Mouse (Mus musculus) adrenal gland, adult 18-20 months (tissue): ENCODE data around the gene Ptbp1. TPM values are rescaled to one million over a fixed set of nuclear protein-coding genes. Genes with fewer than 3 reads are reported as not detected.
A peak's percentile ranks its signal among the peaks of the same experiment; 100 is the strongest.

Experiments used
- DNase-seq, 2 experiments: peaks; one replicate each; pipeline ENCODE4 v3.0.0; 2021 to 2022; ENCODE audit warnings: low spot score in 2 of 2
- total RNA-seq, 2 experiments: library from RNA; stranded (reverse); gene quantifications; 1 replicate in 1 of 2; 2 replicates in 1 of 2; pipeline ENCODE4 v1.2.3; 2021

The Ptbp1 gene
- total RNA-seq, 2 experiments from 2014 or later: 301 to 357 TPM

DNA sequence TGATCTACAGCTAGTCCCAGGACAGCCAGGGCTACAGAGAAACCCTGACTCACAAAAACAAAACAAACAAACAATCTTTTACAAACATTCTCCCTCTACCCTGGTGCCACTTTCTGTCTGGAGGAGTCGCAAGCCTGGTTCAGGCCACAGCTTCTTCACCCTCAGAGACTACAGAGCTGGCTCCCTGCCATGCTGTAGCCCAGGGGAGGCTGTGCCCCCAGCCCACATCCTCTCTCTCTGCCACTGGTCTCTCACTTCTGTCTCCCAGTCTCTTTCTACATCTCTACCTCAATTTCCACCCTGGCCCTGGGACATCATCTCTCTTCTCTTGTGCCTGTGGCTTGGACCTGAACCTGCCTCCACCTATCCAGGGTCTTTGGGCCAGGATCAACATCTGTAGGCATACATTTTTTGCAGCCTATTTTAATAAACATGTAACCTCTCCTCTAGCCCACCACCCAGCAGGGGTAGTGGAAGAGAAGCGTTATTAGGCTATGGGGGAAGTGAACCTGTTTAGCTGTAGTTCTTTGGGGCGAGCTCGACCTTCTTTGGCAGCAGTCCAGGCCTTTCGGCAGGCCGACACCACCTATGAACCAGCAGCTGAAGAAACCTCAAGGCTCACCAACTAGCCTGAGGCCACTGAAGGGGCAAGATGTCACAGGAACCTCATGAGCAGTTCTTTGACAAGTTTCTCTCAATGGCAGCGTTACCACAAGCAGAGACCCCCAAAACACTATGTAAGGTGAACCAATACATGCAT, 22.0 kb upstream of the Ptbp1 start:
- no peak for DNase-seq

DNA sequence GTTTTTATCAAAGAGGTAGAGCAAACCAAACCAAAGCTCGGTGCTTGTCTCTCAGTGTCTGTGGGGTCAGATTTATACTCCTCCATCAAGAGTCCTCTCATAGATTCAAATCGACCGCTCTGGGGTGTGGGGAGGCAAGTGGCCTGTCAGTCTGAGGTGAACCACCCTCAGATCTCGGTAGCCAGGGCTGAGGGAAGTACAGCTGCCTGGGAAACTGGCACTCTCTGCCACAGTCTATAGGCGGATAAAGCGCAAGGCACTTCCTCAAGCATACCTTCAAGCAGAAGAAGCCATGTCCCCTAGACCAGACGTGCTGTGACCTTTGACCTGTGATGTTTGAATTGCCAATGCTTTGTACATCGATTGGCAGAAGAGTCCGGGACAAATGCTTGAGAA, 21.4 kb upstream of the Ptbp1 start:
- no peak for DNase-seq

DNA sequence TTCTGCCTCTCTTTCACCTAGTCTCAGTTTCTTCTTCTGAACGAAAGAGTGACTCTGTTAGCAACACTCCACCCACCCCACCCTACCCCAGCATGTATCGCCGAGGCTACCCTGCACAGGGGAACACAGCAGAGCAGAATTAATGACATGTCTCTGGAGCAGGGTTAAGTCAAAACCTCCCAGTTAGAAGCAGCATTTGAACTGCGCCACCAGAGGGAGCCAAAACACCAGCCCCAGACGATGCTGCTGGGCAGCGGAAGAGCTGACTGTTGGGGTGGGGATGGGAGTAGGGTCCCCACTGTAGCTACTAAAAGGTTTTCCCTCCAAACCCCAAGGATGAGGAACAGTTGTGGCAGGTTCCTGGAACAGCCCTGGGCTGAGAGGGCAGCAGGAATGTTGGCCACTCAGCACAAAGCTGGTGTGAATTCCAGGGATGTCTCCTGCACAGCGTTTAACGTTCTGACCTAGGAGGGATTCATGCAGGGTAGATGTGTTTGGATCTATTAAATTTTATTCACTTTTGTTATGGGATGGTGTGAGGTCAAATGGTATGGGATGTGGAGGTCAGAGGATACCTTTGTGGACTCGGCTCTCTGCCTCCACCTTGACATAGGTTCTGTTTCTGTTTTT, 19.3 kb upstream of the Ptbp1 start:
- peak; percentile 82 to 85 for DNase-seq

DNA sequence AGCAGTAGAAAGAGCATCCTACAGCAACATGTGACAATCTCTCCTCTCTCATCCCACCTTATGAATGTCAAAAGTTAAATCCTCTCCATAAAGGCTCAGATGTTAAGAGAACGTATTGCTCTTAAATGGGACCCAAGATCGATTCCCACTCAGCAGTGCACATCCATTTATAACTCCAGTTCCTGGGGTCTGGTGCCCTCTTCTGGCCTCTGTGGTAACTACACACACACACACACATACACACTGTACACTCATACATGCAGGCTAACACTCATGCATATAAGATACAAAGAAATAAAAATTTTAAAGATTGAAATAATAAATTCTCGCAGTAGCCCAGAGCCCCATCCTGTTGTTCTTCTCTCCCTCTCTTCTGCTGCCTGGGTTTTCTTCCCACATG, 17.3 kb upstream of the Ptbp1 start:
- no peak for DNase-seq

DNA sequence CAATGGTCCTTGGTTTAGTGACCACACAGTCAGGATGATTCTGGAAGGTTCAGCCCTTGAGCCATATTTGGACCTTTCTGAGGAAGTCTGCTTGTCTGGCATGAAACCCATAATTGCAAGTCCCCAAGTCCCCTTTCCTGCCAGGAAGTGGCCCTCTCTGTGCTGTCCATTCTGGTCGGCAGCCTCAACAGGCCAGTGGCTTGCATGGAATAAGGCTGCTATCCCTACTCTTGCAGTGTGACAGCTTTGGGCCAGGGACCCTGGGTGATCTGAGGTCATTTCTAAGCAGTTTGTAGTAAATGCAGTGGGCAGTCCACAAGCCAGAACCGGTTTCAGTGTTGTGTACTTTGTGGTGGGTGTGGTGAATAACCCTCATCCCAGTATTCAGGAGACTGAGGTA, 16.1 kb upstream of the Ptbp1 start:
- DNase-seq: no peak

DNA sequence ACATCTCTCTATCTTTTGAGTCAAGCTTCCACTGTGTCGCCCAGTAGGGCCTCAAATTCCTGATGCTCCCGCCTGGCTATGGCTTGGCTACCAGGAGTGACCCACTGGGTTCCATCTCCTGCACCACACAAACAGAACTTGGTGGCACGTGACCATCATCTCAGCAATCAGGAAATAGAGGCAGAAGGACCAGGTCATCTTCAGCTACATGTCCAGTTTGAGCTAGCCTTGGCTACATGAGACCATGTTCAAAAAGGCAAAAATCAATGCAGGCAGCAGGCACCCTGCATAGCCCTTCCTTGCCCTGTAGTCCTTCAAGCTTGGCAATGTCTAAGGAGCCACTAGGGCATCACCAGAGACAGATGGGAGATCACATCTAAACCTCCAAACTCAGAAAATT, 14.1 kb upstream of the Ptbp1 start:
- no peak for DNase-seq

DNA sequence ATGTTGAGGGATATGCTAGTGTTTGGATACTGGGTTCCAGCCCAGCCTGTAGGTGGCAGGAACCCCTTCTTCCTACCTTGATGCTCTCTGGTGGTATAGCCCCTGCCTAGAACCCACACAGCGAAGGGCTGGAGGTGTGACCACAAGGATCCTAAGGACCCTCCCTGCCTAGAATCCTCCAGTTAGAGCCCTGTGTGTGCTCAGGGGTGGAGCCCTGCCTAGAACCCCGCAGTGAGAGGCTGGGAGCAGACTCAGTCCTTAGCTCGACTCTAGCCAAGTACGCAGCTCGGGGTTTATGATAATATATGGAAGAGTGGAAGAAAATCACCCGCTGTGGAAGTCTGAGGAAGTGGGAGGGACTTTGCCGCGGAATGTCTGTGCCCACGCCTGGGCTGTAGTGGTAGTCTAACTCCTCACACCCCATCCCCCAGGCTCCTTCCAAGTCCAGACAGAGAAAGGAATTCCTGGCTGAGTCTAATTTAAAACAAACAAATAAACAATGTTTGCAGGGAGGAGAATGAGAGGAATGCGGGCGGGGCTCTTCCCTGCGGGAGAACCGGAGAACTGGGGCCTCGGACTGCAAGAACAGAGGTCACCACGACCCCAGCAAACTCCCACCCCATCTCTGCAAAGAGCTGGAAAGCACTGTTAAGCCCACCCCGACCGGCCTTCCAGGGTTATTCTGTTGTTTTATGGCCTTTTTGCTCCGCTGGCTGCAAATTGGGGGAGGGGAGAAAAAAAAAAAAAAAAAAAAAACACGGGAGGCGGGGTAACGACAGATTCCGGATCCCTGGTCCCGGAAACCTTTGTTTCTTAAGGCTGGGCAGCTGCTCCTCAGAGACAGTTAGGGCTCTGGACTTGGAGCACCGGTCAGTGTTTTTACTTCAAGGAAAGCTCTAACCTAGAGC, 13.3 kb upstream of the Ptbp1 start:
- no peak for DNase-seq

DNA sequence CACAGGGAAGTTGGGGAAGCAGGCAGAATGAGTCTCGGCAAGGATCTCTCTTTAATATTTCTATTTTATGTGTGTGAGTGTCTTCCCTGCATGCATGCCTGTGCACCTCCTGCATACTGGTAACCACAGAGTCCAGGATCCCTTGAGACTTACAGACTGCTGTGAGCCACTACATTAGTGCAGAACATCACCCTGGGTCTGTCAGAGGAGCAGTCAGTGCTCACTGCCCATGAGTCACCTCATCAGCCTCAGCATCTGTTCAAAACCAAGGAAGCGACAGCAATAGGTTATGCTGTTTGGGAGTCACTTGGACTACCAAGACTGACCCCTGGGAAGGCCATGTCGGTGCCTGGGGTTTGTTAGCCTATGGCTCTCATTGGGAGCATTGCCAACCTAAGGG, 11.9 kb upstream of the Ptbp1 start:
- DNase-seq: no peak

DNA sequence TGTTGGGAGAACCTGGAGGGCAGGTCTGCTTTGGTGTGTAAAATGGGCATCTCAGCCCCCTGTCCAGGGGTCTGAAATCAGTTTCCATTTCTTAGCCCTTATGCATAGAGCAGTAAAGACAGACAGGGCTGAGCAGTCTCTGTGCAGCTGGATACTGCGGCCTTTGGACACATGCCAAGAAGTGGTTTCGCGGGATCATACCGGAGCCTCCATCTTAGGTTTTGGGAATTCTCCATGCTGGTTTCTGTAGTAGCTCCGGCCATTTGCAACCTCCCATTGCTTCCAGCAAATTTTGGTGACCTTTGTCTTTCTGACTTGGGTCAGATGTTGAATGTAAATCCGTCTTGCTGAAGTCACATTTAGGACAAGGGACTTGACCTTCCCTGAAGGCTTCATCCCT, 10.8 kb upstream of the Ptbp1 start:
- DNase-seq: no peak

DNA sequence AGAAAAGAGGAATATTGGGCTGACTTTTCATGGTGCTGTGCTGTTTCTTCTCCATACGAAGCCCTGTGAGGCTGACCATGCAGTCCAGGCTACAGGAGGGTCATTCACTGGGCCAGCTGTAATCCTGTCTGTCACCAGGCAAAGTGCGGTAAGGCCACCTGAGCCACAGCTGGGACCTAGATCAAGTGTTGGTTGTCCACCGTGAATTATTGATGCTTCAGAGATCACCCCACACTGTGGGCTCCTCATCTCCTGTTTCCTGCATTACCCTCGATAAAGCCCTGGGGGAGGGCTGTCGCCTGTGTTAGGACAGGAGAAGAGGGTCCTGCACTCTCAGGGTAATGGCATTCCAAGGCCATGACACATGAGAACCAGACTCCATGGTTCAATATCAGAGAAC, 7.7 kb upstream of the Ptbp1 start:
- no peak for DNase-seq

DNA sequence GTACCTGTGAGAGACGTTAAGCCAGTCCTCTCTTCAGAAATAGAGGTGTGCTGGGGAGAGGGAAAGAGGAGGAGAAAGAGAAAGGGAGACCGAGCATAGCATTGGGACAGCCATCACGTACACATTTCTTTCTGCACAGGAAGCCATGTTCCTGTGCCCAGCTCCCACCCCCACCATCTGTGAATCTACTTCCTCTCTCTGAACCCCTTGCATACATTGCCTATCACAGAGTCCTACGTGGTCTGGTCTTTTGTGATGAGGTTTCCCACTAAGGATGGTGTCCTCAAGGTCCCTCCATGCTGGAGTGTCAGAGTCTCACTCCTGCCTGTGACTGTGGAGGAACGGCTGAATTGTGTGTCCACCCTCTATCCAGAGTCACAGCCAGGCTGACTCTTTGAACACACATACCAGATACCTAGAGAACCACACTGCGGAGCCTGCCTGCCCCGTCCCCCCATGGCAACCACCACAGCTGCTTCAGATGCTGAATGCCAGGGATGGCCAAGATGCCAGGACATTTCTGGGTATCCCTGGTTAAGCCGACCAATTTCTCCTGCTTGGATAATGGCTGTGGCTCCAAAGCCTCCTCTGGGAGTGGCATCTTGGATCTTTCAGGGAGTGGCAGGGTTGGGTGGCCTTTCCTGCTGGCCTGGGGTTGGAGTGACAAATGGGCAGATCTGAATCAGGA, 4.1 kb upstream of the Ptbp1 start:
- no peak for DNase-seq

DNA sequence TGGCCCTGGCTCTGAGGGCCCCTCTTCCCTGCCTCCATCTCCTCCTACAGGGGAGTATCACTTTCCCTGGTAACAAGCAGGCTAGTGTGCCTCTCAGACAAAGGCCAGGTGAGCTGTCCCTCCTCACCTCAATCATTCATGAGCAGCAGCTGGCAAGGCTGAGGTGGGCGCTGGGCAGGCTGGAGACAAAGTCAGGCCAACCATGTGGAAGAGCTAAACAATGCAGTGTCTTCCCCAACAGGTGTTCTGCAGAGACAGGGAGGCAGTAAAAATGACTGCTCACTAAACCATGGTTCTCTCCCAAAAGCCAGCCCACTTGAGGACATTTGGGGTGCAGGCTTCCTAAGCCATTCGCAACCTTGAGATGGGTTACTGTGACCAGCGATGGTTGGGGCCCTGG, 2.6 kb upstream of the Ptbp1 start:
- DNase-seq: no peak

DNA sequence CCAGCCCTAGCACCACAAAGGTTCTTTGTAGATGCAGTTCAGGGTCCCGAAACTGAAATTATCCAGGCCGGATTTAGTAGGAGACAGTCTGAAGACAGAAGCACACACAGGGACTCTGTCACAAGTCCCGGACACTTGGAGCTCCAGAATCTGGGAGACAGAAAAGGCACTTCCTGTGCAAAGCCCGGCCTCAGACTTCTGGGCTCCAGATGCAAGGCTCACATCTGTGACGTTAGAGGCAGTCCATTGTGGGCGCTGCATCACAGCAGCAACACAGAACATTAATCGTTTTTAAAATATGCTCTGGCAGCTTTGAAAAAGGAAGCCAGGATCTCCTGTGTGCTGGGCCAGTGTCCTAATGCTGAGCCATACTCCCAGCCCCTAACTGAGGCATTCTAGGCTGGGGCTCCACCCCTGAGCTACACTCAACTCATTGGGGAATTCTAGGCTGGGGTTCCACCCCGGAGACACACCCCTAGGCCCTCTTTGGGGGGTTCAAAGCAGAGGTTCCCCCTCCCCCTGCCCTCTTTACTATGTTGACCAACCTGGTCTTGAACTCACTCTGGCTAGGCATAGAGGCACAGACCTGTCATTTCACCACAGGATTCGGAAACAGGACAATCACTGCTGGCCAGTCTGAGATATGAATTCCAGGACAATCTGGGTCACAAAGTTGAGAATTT, 2.0 kb upstream of the Ptbp1 start:
- peak in 1 of 2 experiments; percentile 29 for DNase-seq

DNA sequence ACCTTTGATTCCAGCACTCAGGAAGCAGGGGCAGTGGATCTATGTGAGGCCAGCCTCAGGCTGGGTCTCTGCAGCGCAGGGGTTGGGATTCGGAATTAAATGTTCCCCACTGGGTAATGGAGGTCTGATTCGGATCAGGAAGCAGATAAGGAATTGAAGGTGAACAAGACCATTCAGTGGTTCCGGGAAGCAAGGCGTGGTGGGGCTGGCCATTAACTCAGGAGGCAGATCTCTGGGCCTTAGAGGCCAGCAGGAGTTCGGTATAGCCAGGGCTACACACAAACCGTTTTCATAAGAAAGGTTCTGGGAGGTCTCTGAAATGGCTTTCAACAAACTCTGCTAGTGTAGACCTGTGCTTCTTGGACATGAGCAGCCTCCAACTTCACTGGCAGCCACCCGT, 1.4 kb upstream of the Ptbp1 start:
- peak in 1 of 2 experiments; percentile 26 for DNase-seq

DNA sequence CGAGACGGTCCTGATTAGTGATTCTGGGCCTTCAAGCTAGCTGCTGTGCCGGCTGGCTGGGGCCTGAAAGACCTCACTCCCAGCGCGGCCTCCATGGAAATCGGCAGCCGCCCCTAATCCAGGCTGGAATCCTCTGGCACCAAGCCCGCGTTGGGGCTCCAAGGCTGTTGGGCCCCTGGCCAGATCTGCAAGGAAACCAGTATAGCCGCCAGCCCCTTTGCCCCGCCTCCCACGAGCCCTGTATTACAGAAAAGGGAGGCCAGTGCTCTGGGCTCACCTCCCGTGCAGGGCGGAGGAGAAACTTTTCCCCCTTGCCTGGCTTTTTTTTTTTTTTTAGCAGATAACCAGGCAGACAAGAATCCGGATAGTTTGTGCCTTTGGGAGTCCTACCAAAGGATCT, 835 bp upstream of the Ptbp1 start:
- DNase-seq: peak; percentile 93 to 94

DNA sequence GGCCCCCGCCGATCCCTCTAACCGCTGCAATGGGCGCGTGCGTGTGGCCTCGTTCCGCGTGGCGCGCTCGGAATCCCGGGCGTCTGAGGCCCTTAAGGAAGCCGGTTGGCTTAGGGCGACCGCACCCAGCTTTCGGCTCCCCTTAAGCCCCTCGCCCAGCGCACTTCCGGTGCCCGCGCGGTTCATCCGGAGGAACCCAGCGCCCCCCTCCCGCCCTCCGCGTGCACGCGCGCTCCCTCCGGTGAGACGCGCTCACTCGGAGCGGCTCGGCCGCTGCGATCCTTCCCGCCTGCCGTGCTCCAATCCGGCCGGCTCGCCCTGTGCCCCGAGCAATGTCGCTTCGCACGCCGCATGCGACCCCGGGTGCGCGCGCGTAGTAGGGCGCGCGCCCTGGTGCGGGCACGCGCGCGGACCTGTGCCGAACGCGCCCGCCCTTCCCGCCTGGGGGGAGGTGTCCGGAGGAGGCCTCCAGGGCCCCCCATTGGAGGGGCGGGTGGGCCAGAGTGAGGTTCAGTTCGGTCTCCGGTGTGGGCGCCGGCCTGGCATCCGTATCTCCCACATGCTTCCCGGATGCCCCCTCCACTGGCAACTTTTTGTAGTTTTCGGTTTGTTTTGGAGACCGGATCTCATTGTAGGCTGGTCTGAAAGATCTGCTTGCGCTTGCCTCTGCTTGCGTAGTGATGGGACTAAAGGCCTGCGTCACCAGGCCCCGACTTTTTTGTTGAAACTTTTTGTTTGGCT, 744 bp downstream of the Ptbp1 start:
- peak; percentile 65 to 70 for DNase-seq

DNA sequence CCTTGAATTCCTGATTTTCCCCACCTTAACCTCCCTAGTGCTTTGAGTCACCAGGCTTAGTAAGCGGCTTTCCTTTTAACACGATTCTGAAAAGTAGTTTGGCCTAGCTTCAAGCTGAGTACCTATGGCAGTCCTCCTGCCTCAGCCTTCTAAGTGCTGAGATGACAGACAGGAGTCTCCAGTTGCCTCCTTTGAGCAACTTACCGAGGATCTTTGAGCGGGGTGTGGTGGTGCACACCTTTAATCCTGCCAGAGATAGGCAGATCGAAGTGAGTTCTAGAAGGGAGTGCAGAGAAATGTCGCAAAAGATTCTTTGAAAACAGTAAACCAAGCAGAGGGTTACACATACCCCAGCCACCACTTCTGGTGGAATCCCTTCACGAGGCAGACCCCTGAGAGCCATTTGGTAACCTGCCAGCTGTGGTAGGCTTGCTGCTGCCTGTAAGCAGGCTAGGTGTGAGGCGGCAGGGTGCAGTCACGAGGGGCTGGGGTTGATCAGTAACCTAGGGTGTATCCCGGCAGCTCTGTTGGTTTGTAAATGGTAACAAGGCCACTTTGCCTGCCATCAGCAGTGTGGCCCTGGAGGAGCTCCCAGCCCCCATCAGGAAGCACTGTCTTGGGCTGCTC, 1.4 kb downstream of the Ptbp1 start:
- DNase-seq: peak in 1 of 2 experiments; percentile 37

DNA sequence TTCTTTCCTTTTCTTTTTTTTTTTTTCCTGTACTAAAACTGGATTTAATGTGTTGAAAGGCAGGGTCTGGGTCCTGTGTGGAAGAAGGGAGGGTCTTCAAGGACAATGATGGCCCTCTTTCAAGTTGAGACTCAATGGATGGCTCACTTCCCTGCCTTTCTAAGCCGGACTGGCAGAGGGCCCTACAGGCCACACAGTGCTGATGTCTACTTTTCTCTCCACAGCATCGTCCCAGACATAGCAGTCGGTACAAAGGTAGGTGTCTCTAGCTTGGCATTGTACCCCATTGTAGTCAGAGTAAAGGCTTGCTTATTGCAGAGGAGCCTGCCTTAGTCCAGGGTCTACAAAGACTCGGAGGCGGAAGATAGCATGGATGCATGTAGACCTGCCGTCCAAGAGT, 2.1 kb downstream of the Ptbp1 start:
- DNase-seq: no peak

DNA sequence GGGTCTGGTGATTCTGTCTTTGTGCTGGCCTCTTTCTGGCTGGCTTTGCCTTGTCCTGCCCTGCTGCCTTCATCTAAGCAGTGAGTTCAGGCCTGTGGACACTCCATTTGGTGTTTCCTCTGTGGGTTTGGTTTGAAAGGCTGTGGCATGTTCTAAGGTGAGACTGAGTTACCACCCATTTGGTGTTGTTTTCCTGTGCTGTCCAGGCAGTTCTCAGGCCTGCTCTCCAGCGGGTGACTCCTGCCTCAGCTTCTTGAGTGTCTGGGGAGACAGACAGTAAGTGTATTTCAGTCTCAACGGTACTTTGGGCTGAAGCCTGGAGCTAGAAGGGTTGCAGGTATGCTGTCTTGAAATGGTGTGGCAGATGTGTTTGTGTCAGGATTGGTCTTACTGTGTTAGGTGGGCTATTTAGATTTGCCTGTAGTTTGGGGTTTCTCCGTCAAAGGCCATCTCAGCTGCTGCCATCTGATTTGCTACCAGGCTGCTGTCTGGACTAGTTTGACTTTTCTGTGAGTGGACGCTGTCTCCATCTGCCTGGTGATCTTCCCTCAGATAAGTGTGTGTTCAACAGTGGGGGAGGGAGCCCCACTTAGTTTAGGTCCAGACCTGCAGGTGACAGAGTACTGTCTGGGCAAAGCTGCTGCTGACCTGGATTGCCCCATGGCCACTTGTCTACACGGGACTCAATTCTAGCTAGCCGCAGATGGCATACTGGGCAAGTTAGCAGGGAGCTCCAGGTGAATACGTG, 2.7 kb downstream of the Ptbp1 start:
- no peak for DNase-seq
